Mouse (Mus musculus) heart, embryonic 13.5 days (tissue): ENCODE results near the gene Olfr789. TPM values are rescaled to one million over a fixed set of nuclear protein-coding genes. Genes with fewer than 3 reads are reported as not detected.

Source experiments
- ATAC-seq: fragments of 200-750 bp; cut with Nextera tagmentation; 2 replicates; pipeline ENCODE4 v1.8.0; 2017; ENCODE audit warnings: moderate TSS enrichment; ENCODE audit not compliant: insufficient number of reproducible peaks, low FRiP score, low TSS enrichment; ENCODE audit errors: extremely low read depth
- H3K27ac ChIP-seq: fragments of 300-500 bp; sonication (generic); replicated peaks from 2 replicates; pipeline ENCODE4 v1.5.1; 2015; ENCODE audit warnings: moderate library complexity, mild to moderate bottlenecking, inconsistent platforms
- H3K27me3 ChIP-seq: fragments of 300-500 bp; sonication (generic); replicated peaks from 2 replicates; pipeline ENCODE4 v1.6.1; 2015; ENCODE audit warnings: mild to moderate bottlenecking, inconsistent platforms
- H3K36me3 ChIP-seq: fragments of 300-500 bp; sonication (generic); 2 replicates; pipeline ENCODE4 v1.6.1; 2015; ENCODE audit warnings: mild to moderate bottlenecking, inconsistent platforms
- H3K4me1 ChIP-seq: fragments of 300-500 bp; sonication (generic); 2 replicates; pipeline ENCODE4 v1.6.1; 2015; ENCODE audit warnings: inconsistent platforms
- H3K4me2 ChIP-seq: fragments of 300-500 bp; sonication (generic); 2 replicates; pipeline ENCODE4 v1.6.1; 2015; ENCODE audit warnings: inconsistent platforms, mild to moderate bottlenecking, moderate library complexity
- H3K4me3 ChIP-seq: fragments of 300-500 bp; sonication (generic); 2 replicates; pipeline ENCODE4 v1.5.1; 2015; ENCODE audit warnings: moderate library complexity, mild to moderate bottlenecking, inconsistent platforms
- H3K9ac ChIP-seq: fragments of 300-500 bp; sonication (generic); 2 replicates; pipeline ENCODE4 v1.6.1; 2015; ENCODE audit warnings: inconsistent platforms, mild to moderate bottlenecking, moderate library complexity
- H3K9me3 ChIP-seq: fragments of 300-500 bp; sonication (generic); 2 replicates; pipeline ENCODE4 v1.6.1; 2016; ENCODE audit warnings: inconsistent platforms
- WGBS: fragments of 180-500 bp; shearing (Covaris S2); methylation state at CpG from one replicate; pipeline ENCODE4 v1.1.7; 2015; ENCODE audit warnings: mixed read lengths; 5-methylcytosine and 5-hydroxymethylcytosine counted together
- polyA plus RNA-seq: library from polyadenylated mRNA; unstranded; fragments of >200 nt; fragmentation: Nextera tagmentation; extraction: Ambion mirVana; gene quantifications from 2 replicates; pipeline ENCODE4 v1.2.1, GENCODE M21; 2015

Olfr789 gene
- polyA plus RNA-seq: not detected in 2 replicates

- Histone ChIP-seq H3K27ac (no peak within 1 kb of the TSS), H3K9me3 (no peaks in the 10 kb centered on the region), H3K4me2 (no peak within 1 kb of the TSS), H3K9ac (no peak within 1 kb of the TSS), H3K36me3 (no peaks in the 10 kb centered on the region), H3K4me1 (no peaks in the 10 kb centered on the region), H3K27me3 (no peaks in the 10 kb centered on the region), H3K4me3 (no peak within 1 kb of the TSS)
- no peak for ATAC-seq
- WGBS: 40% methylated on average over 2 of the region's 2 CpGs
Measured at GRCm38 (mm10) chr10:129484452-129484851, at the start of gene Olfr789. Gene Olfr789, plus strand, starts transcription at chr10:129484752.

- Histone ChIP-seq H3K4me1 (no peaks in the 10 kb centered on the region), H3K9me3 (no peaks in the 10 kb centered on the region), H3K4me2 (no peak within 1 kb of the TSS), H3K27me3 (no peaks in the 10 kb centered on the region), H3K27ac (no peak within 1 kb of the TSS), H3K36me3 (no peaks in the 10 kb centered on the region), H3K9ac (no peak within 1 kb of the TSS), H3K4me3 (no peak within 1 kb of the TSS)
- no peak for ATAC-seq
- 68% methylated on average over 3 of the region's 3 CpGs for WGBS
Measured at GRCm38 (mm10) chr10:129461562-129461961, 23.0 kb upstream of the Olfr789 start, which contains the start of gene Olfr787. Gene Olfr787, plus strand, starts transcription at chr10:129461862.

- Histone ChIP-seq H3K4me3 (no peak within 1 kb of the TSS), H3K9me3 (no peaks in the 10 kb centered on the region), H3K36me3 (no peaks in the 10 kb centered on the region), H3K4me1 (no peaks in the 10 kb centered on the region), H3K4me2 (no peak within 1 kb of the TSS), H3K9ac (no peak within 1 kb of the TSS), H3K27me3 (no peaks in the 10 kb centered on the region), H3K27ac (no peak within 1 kb of the TSS)
- ATAC-seq: no peak
Measured at GRCm38 (mm10) chr10:129470698-129471097, 13.9 kb upstream of the Olfr789 start, which contains the start of gene Olfr788. Gene Olfr788, plus strand, starts transcription at chr10:129470998.

GRCm38 (mm10) chr10:129473256-129473655 lies 11.3 kb upstream of the Olfr789 start:
- Histone ChIP-seq H3K27me3 (no peaks in the 10 kb centered on the region), H3K4me1 (no peaks in the 10 kb centered on the region), H3K4me3 (no peak overlapping the region), H3K36me3 (no peaks in the 10 kb centered on the region), H3K9me3 (no peaks in the 10 kb centered on the region), H3K9ac (no peak overlapping the region), H3K4me2 (no peak overlapping the region), H3K27ac (no peak overlapping the region)
- 58% methylated on average over 2 of the region's 2 CpGs for WGBS
- ATAC-seq: no peak

GRCm38 (mm10) chr10:129473723-129474122 lies 10.8 kb upstream of the Olfr789 start:
- Histone ChIP-seq H3K9ac (no peak overlapping the region), H3K9me3 (no peaks in the 10 kb centered on the region), H3K4me3 (no peak overlapping the region), H3K4me1 (no peaks in the 10 kb centered on the region), H3K4me2 (no peak overlapping the region), H3K27ac (no peak overlapping the region), H3K36me3 (no peaks in the 10 kb centered on the region), H3K27me3 (no peaks in the 10 kb centered on the region)
- no peak for ATAC-seq

GRCm38 (mm10) chr10:129490101-129490500 lies 5.5 kb downstream of the Olfr789 start:
- no peak for ATAC-seq
- H3K9ac ChIP-seq: no peak overlapping the region
- H3K9me3 ChIP-seq: no peaks in the 10 kb centered on the region
- 64% methylated on average over 2 of the region's 2 CpGs for WGBS
- H3K4me3 ChIP-seq: no peak overlapping the region
- no peak overlapping the region for H3K27ac ChIP-seq
- H3K4me2 ChIP-seq: no peak overlapping the region
- no peaks in the 10 kb centered on the region for H3K36me3 ChIP-seq
- H3K27me3 ChIP-seq: no peaks in the 10 kb centered on the region
- H3K4me1 ChIP-seq: no peaks in the 10 kb centered on the region

- no peak within 1 kb of the TSS for H3K4me2 ChIP-seq
- H3K36me3 ChIP-seq: no peaks in the 10 kb centered on the region
- H3K4me3 ChIP-seq: no peak within 1 kb of the TSS
- H3K27ac ChIP-seq: no peak within 1 kb of the TSS
- ATAC-seq: no peak
- H3K4me1 ChIP-seq: no peaks in the 10 kb centered on the region
- H3K9ac ChIP-seq: no peak within 1 kb of the TSS
- no peaks in the 10 kb centered on the region for H3K27me3 ChIP-seq
- no peaks in the 10 kb centered on the region for H3K9me3 ChIP-seq
Measured at GRCm38 (mm10) chr10:129498192-129498591, 13.6 kb downstream of the Olfr789 start, which contains the start of gene Olfr790. Gene Olfr790, plus strand, starts transcription at chr10:129498492.

- Histone ChIP-seq H3K4me1 (no peaks in the 10 kb centered on the region), H3K36me3 (no peaks in the 10 kb centered on the region), H3K27ac (no peak within 1 kb of the TSS), H3K9ac (no peak within 1 kb of the TSS), H3K4me2 (no peak within 1 kb of the TSS), H3K9me3 (no peaks in the 10 kb centered on the region), H3K27me3 (no peaks in the 10 kb centered on the region), H3K4me3 (no peak within 1 kb of the TSS)
- ATAC-seq: no peak
- 58% methylated on average over 3 of the region's 3 CpGs for WGBS
Measured at GRCm38 (mm10) chr10:129521492-129521891, 36.9 kb downstream of the Olfr789 start, which contains the start of gene Olfr791. Gene Olfr791, plus strand, starts transcription at chr10:129521792.

- H3K27me3 ChIP-seq: no peaks in the 10 kb centered on the region
- H3K4me3 ChIP-seq: no peak within 1 kb of the TSS
- no peaks in the 10 kb centered on the region for H3K36me3 ChIP-seq
- WGBS: 60% methylated on average over 1 of the region's 1 CpGs
- no peak within 1 kb of the TSS for H3K9ac ChIP-seq
- no peak within 1 kb of the TSS for H3K4me2 ChIP-seq
- H3K27ac ChIP-seq: no peak within 1 kb of the TSS
- ATAC-seq: no peak
- no peaks in the 10 kb centered on the region for H3K4me1 ChIP-seq
- H3K9me3 ChIP-seq: peaks cover 10% of the 10 kb centered on the region
Measured at GRCm38 (mm10) chr10:129538862-129539261, 54.3 kb downstream of the Olfr789 start, which contains the start of gene Olfr792. Gene Olfr792, plus strand, starts transcription at chr10:129539162.

Other genes with a start within 250 kb of the Olfr789 start
- gene Olfr774, start 248.5 kb upstream of the Olfr789 start, polyA plus RNA-seq: not detected in 2 replicates
- not detected in 2 replicates for gene Olfr775, start 236.3 kb upstream of the Olfr789 start, polyA plus RNA-seq
- not detected in 2 replicates for gene Olfr776, start 225.6 kb upstream of the Olfr789 start, polyA plus RNA-seq
- not detected in 2 replicates for gene Olfr777, start 213.3 kb upstream of the Olfr789 start, polyA plus RNA-seq
- gene Olfr780, start 166.6 kb upstream of the Olfr789 start, polyA plus RNA-seq: not detected in 2 replicates
- gene Olfr781, start 155.9 kb upstream of the Olfr789 start, polyA plus RNA-seq: not detected in 2 replicates
- gene Olfr782, start 135.9 kb upstream of the Olfr789 start, polyA plus RNA-seq: not detected in 2 replicates
- 0.07 TPM in 1 of 2 replicates, not detected in the other for gene Olfr784, start 100.7 kb upstream of the Olfr789 start, polyA plus RNA-seq
- gene Olfr785, start 79.3 kb upstream of the Olfr789 start, polyA plus RNA-seq: not detected in 2 replicates
- not detected in 2 replicates for gene Olfr786, start 57.4 kb upstream of the Olfr789 start, polyA plus RNA-seq
- not detected in 2 replicates for gene Olfr787, start 22.9 kb upstream of the Olfr789 start, polyA plus RNA-seq
- gene Olfr788, start 13.8 kb upstream of the Olfr789 start, polyA plus RNA-seq: not detected in 2 replicates
- not detected in 2 replicates for gene Olfr790, start 13.7 kb downstream of the Olfr789 start, polyA plus RNA-seq
- gene Olfr791, start 37.0 kb downstream of the Olfr789 start, polyA plus RNA-seq: not detected in 2 replicates
- gene Olfr792, start 54.4 kb downstream of the Olfr789 start, polyA plus RNA-seq: not detected in 2 replicates
- gene Olfr794, start 82.9 kb downstream of the Olfr789 start, polyA plus RNA-seq: not detected in 2 replicates
- gene Olfr796, start 127.8 kb downstream of the Olfr789 start, polyA plus RNA-seq: not detected in 2 replicates
- not detected in 2 replicates for gene Olfr798, start 143.2 kb downstream of the Olfr789 start, polyA plus RNA-seq
- gene Olfr799, start 152.7 kb downstream of the Olfr789 start, polyA plus RNA-seq: not detected in 2 replicates
- gene Olfr800, start 172.9 kb downstream of the Olfr789 start, polyA plus RNA-seq: not detected in 2 replicates
- not detected in 2 replicates for gene Olfr801, start 189.1 kb downstream of the Olfr789 start, polyA plus RNA-seq
- not detected in 2 replicates for gene Olfr802, start 203.4 kb downstream of the Olfr789 start, polyA plus RNA-seq
- gene Olfr803, start 209.5 kb downstream of the Olfr789 start, polyA plus RNA-seq: not detected in 2 replicates
- gene Olfr804, start 218.5 kb downstream of the Olfr789 start, polyA plus RNA-seq: not detected in 2 replicates
- not detected in 2 replicates for gene Olfr805, start 244.6 kb downstream of the Olfr789 start, polyA plus RNA-seq